Mouse (Mus musculus): ENCODE data around the gene Wfdc18.

The Wfdc18 gene

GRCm38 (mm10) chr11:83742731-83743355 is 34.0 kb downstream of the Wfdc18 start:
- DNase-seq (ENCODE audit: low spot score), result no peak

GRCm38 (mm10) chr11:83743525-83743924 is 34.7 kb downstream of the Wfdc18 start:
- DNase-seq (ENCODE audit: low spot score), result no peak

DNA sequence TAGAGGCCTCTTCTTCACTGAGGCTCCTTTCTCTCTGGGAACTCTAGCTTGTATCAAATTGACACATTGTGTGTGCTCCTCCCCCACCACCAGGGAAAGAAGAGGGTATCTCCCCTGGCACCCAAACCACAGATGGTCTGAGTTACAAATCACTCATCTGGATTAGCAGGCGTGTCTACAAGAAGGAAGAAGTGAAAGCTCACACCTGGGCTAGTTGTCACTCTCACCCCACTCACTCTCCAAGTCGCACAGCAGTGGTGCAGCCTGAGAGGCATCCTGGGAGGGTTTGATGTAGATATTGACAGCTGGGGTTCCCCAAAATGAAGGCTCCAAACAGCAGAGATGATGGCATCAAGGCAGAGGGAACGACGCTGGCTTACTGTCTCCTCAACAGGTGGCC is 37.3 kb downstream of the Wfdc18 start:
- DNase-seq (ENCODE audit: low spot score), result no peak

DNA sequence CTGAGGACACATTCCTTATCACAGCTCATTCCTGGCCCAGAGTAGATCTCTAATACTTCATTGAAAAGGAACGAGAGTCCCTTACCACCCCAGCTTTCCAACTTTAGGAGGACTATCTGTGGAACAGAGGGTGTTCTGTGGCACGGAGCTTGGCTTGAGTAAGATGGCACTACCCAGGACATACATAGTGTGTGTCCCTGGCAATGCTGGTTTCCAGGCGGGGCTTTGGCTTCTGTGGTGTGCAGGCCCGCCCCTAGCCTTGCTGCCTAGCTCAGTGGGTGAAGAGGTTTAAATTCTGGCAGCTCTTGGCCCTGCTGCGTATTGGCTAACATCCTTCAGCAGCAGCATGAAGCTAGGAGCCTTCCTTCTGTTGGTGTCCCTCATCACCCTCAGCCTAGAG is 37.9 kb downstream of the Wfdc18 start, which contains the start of gene Wfdc21:
Gene Wfdc21, plus strand, starts transcription at position 260 of the 400 bp plus-strand sequence.
- no peak for DNase-seq (ENCODE audit: low spot score)

DNA sequence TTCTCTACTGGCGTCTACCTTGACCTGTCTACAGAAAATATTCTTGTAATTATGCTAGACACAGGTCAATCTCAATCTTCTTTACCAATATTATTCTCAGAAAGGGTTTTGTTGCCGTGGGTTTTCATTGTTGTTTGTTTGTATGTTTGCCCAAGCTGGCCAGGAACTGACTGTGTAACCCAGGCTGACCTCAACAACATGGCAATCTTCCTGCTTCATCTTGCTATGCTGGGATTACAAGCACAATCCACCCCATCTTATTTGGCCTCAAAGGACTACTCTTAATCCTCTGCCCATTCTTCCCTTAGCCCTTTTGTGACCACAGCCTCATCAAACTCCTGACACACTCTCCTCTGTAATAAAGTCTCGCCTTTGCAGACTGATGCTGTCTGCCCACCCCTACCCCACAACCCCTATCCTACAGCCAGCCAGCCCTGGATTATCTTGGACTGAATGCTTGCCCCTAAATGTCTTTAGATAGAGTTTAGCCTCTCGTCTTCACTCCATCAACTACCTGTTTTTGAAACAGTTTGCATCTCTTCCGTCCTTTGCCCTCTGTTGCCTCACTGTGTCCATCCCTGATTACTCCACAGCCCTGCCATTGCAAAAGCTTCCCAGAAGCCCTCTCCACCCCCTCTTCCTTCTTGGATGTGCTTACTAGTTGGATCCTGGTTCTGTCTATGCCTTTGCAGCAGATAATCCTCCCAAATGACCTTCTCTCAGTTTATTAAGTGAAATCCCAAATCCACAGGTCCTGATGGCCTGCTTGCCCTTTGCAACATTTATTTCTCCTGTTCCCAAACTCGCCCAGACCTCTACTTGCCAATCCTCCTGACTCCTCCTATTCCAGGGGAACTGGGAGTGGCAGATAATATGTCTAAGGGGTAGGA is 38.8 kb downstream of the Wfdc18 start:
- no peak for DNase-seq (ENCODE audit: low spot score)

GRCm38 (mm10) chr11:83753581-83754181 is 44.9 kb downstream of the Wfdc18 start, which contains the start of gene Heatr6:
Gene Heatr6 (plus strand): TSS chr11:83753696.
- peak; percentile 75 for DNase-seq (ENCODE audit: low spot score)

DNA sequence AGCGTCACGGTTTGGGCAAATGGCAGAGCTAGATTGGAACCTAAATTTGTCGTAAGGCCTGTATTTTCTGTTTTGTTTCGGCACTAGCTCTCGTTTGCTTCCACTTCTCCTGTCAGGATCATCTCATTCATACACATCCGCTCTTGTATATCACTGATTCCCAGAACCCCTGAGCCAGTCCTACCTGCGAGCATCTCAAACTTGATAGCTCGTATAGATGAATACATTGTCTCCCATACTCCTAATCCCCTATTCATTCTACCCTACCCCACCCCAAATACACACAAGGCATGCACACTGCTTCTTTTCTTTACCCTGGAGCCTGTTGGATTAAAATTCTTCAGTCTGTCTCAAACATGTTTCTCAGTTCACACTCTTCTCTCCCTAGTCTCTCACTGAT is 45.4 kb downstream of the Wfdc18 start:
- DNase-seq (ENCODE audit: low spot score), result no peak

All from urinary bladder, postnatal 10 days (tissue).